Mouse (Mus musculus): ENCODE results near the gene Tekt3.

- TF ChIP-seq E2F4 (IDR thresholded peaks at IDR 0.05; ENCODE audit: insufficient read depth), result no peak
- no peak for TF ChIP-seq POLR2A (IDR thresholded peaks at IDR 0.05; ENCODE audit: insufficient read length, low read depth)
- TF ChIP-seq MAX (IDR thresholded peaks at IDR 0.05; ENCODE audit: low read depth), result no peak
- TF ChIP-seq MYOG (IDR thresholded peaks at IDR 0.05; ENCODE audit: control insufficient read depth in 1 of 3, insufficient read depth in 1 of 3, insufficient read length in 2 of 3, low read depth in 2 of 3), result no peak
- no peak for TF ChIP-seq MYOD1 (IDR thresholded peaks at IDR 0.05; ENCODE audit: control insufficient read depth in 1 of 3, insufficient read length in 2 of 3, low read depth in 2 of 3)
- no peak for TF ChIP-seq POLR2AphosphoS2 (IDR thresholded peaks at IDR 0.05; ENCODE audit: insufficient read length, low read depth)
- no peak for TF ChIP-seq USF1 (IDR thresholded peaks at IDR 0.05; ENCODE audit: low read depth)
- TF ChIP-seq CEBPB (IDR thresholded peaks at IDR 0.05; ENCODE audit: insufficient read depth, poor library complexity, severe bottlenecking), result no peak
- no peak for TF ChIP-seq TCF12 (IDR thresholded peaks at IDR 0.05; ENCODE audit: insufficient read depth, poor library complexity, severe bottlenecking)
- TF ChIP-seq SRF (IDR thresholded peaks at IDR 0.05; ENCODE audit: control insufficient read depth, insufficient read length, low read depth), result no peak
Measured at GRCm38 (mm10) chr11:63124316-63124715, 62.9 kb downstream of the Tekt3 start.
